Mouse (Mus musculus) E14TG2a.4 (cell line): ENCODE data around the gene Vmp1.

Experiments
- H3K27me3 ChIP-seq: 2 replicates; pipeline ENCODE4 v1.6.1; 2014; ENCODE audit warnings: low read length, control low read depth; ENCODE audit not compliant: insufficient read depth
- H3K36me3 ChIP-seq: 2 replicates; pipeline ENCODE4 v1.6.1; 2014; ENCODE audit warnings: low read length, control low read depth; ENCODE audit not compliant: insufficient read depth
- H3K4me1 ChIP-seq: replicated peaks from 2 replicates; pipeline ENCODE4 v1.6.1; 2014; ENCODE audit warnings: low read depth, low read length, control low read depth
- H3K4me3 ChIP-seq: replicated peaks from 2 replicates; pipeline ENCODE4 v1.5.1; 2014; ENCODE audit warnings: mild to moderate bottlenecking, low read length
- H3K9me3 ChIP-seq: 2 replicates; pipeline ENCODE4 v1.6.1; 2014; ENCODE audit warnings: low read length, control low read depth
- CTCF ChIP-seq: conservative IDR thresholded peaks from 2 replicates; pipeline ENCODE4 v1.5.1; 2014; ENCODE audit warnings: low read length
- NANOG ChIP-seq: IDR thresholded peaks from 2 replicates; pipeline ENCODE4 v1.6.1; 2014; ENCODE audit warnings: borderline replicate concordance, low read length, mixed read lengths
- POU5F1 ChIP-seq: IDR thresholded peaks from 2 replicates; pipeline ENCODE4 v1.6.1; 2014; ENCODE audit warnings: low read length, borderline replicate concordance

The Vmp1 gene

DNA sequence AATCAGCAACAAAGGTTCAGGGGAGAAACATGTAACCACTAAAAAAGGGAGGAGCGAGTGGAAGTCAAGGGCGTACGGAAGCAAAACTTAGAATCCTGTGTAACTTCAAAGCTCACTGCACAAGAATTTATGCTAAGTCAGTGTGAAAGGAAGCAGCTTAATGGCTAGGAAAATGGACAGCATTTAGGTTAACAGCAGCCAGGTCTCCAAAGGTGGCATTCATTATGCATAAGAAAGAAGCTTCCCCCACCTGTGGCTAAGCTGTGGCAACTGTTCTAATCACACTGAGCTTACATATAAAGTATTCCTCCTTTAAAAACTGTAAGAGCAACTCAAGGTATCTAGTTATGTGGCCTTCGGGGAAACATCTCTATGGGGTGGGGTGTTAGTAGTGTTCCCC is 17.5 kb upstream of the Vmp1 start:
- TF ChIP-seq CTCF (no peak), POU5F1 (peak; percentile 90; the same call in 1 of the 2 replicates), NANOG (peak; percentile 86)
- no peak overlapping the region for H3K4me3 ChIP-seq
- no peaks in the 10 kb centered on the region for H3K9me3 ChIP-seq
- peaks cover 94% of the 10 kb centered on the region for H3K36me3 ChIP-seq
- H3K4me1 ChIP-seq: peaks cover 45% of the 10 kb centered on the region
- H3K27me3 ChIP-seq: no peaks in the 10 kb centered on the region

DNA sequence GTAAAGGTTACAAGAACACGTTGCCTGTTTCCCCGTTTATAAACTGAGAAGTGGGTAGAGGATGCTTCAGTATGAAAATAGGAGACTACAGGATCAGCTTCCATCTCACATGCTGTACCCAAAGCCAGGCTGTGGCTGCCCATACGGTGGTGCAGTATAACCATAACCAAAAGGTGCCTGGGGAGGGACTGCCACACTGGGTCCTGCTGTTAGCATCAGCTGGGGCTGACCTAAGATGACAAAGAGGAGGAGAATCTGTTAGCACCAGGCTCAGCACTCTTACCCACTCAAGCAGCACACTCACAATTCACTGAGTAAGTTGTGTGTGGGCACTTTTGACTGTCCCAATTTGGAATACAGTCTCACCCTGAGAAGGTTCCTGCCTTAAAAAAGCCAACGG is 11.8 kb upstream of the Vmp1 start:
- Histone ChIP-seq H3K36me3 (peaks cover 97% of the 10 kb centered on the region), H3K4me1 (peaks cover 23% of the 10 kb centered on the region), H3K9me3 (no peaks in the 10 kb centered on the region), H3K4me3 (no peak overlapping the region), H3K27me3 (no peaks in the 10 kb centered on the region)
- TF ChIP-seq POU5F1: no peak
- no peak for TF ChIP-seq NANOG
- no peak for TF ChIP-seq CTCF

DNA sequence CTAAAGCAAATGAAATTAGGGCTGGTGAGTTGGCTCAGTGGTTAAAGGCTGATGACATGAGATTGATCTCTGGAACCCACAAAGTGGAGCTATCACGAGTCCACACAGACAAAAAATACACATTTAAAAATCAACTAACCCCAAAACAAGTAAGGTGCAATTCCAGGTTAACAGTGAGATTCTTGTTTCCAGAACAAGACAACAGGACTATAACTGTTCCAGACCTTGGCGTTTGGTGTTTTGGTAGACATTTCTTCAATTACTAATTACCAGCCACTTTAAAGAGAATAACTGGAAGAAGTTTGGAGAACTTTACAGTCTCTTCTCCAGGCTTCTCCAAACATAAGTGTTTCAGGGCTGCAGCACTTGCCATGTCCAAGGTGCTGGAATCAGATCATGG is 8.9 kb upstream of the Vmp1 start:
- 0 out of 2 replicates have a peak, but pooled peaks cover under 1% of the 10 kb centered on the region for H3K4me1 ChIP-seq
- no peak overlapping the region for H3K4me3 ChIP-seq
- TF ChIP-seq POU5F1: no peak
- no peak for TF ChIP-seq NANOG
- TF ChIP-seq CTCF: no peak
- H3K36me3 ChIP-seq: peaks cover 97% of the 10 kb centered on the region
- no peaks in the 10 kb centered on the region for H3K9me3 ChIP-seq
- H3K27me3 ChIP-seq: no peaks in the 10 kb centered on the region

DNA sequence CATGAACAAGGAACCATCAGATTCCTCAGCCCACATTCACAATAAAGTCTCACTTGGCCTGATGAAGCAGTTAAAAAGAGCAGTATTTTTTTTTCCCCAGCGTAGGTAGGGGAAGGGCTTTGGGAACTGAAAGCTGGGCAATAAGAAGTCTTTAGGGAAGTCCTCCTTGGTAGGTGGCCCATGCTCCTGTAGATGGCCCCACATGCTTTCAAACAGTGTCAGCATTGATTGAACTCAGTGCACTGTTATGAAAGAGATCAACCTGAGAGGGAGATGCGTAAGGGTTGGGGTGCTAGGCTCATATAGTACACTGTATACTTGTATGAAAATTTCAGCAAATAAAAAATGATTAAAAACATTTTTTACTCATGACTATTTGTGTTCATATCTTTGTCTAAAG is 8.3 kb upstream of the Vmp1 start:
- no peaks in the 10 kb centered on the region for H3K27me3 ChIP-seq
- H3K9me3 ChIP-seq: no peaks in the 10 kb centered on the region
- H3K4me3 ChIP-seq: no peak overlapping the region
- H3K4me1 ChIP-seq: 0 out of 2 replicates have a peak, but pooled peaks cover 6% of the 10 kb centered on the region
- no peak for TF ChIP-seq POU5F1
- TF ChIP-seq NANOG: no peak
- TF ChIP-seq CTCF: no peak
- peaks cover 97% of the 10 kb centered on the region for H3K36me3 ChIP-seq

DNA sequence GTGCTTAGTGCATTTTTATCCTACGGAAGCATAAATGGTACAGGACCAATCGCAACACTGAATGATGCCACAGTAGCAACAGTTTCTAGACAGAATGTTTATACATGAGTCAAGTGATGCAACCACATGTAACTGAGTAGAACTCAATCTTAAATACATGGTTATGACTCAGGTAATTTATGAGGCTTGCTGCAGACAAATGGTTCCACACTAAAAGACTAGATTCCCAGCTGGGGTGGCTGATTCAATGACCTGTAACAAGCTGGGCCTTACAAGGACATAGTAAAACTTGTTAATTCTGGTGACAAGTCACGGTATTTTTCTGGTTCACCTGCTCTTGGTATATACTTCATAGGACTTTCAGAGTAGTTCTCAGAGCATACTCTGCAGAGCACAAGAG is 7.8 kb upstream of the Vmp1 start:
- Histone ChIP-seq H3K9me3 (no peaks in the 10 kb centered on the region), H3K4me3 (no peak overlapping the region)
- TF ChIP-seq NANOG (no peak), CTCF (no peak), POU5F1 (no peak)

DNA sequence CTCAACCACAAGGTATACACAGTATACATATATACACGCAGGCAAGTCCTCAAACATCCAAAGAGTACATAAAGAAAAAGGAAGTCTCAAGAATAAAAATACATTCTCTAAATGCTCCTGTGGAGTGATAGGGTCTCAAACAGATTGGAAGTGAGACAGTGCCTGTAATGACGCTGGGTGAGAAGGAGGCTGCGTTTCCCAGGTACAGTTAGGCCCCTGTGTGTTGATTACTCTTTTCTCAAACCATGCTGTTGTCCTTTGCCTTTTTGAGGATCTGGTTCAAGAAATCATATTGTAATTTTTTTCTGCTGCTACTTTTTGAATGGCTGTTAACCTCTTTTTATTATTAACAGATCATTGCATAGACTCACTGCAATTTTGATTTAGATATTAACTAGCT is 6.7 kb upstream of the Vmp1 start:
- H3K4me1 ChIP-seq: peaks cover 20% of the 10 kb centered on the region
- no peaks in the 10 kb centered on the region for H3K27me3 ChIP-seq
- TF ChIP-seq CTCF (no peak), NANOG (no peak), POU5F1 (no peak)
- no peaks in the 10 kb centered on the region for H3K9me3 ChIP-seq
- H3K36me3 ChIP-seq: peaks cover 100% of the 10 kb centered on the region
- H3K4me3 ChIP-seq: no peak overlapping the region

More for the DNA sequence above, 7.8 kb upstream of the Vmp1 start:
- H3K4me1 ChIP-seq: peaks cover 10% of the 10 kb centered on the region; the same call in 1 of the 2 replicates
- peaks cover 98% of the 10 kb centered on the region for H3K36me3 ChIP-seq
- no peaks in the 10 kb centered on the region for H3K27me3 ChIP-seq

DNA sequence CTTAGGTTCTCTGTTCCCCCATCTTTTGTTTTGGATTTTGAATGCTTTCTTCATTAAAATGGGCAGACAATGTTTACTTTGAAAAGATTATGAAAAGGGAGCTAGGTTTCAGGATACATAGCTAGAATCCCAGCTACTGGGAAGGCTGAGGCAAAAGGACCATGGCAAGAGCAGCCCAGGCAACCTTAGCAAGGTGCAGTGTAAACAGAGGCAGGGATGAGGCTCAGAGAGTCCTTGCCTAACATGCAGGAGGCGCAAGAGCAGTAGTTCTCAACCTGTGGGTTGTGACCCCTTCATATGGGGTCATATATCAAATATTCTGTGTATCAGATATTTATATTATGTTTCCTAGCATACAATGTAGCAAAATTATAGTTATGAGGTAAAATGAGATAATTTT is 1.7 kb upstream of the Vmp1 start:
- Histone ChIP-seq H3K4me3 (peak overlapping the region; percentile 98), H3K36me3 (peaks cover 53% of the 10 kb centered on the region), H3K4me1 (peaks cover 38% of the 10 kb centered on the region), H3K9me3 (no peaks in the 10 kb centered on the region), H3K27me3 (no peaks in the 10 kb centered on the region)
- TF ChIP-seq NANOG (no peak), POU5F1 (no peak), CTCF (no peak)

DNA sequence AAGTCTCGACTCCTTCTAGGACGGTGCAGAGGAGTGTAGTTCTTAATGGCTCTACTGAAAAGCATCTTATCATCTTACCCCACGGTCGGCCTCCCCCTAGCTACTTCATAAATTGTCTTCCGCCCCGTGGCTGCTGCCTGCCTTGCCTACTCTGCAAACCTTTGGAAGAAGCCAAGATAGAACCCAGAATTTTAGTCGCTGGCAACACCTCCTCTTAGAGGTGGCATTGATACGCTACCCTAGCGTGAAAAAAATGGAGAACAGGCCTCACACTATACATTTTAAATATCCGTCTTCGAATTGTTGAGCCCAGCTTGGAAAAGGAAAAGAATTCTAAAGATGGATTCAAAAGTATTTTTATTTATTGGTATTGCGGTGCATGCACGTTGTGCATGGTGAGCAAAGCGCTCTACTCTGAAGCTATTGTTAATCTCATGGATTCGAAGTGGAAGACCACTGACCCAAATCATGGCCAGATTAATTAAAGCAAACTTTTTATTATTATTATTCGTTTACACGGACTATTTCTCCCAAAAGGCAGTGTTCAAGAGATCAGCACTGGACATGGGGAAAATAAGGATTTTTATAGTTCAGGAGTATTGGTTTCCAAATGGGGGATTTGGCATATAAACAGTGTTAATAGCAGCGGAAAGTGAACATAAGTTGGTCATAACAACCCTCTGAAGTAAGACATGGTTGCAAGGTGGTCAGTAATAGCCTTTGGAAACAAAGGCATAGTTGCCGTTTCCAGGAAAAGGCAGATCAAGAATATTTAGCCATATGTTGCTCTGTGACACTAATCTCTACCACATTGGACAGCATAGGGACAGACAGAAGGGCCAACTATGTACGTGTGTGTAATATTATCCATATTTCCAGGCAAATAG is 733 bp upstream of the Vmp1 start:
- Histone ChIP-seq H3K4me3 (peak overlapping the region; percentile 98), H3K4me1 (peaks cover 38% of the 10 kb centered on the region), H3K9me3 (no peaks in the 10 kb centered on the region), H3K36me3 (peaks cover 43% of the 10 kb centered on the region), H3K27me3 (no peaks in the 10 kb centered on the region)
- TF ChIP-seq NANOG: no peak
- no peak for TF ChIP-seq POU5F1
- TF ChIP-seq CTCF: no peak

DNA sequence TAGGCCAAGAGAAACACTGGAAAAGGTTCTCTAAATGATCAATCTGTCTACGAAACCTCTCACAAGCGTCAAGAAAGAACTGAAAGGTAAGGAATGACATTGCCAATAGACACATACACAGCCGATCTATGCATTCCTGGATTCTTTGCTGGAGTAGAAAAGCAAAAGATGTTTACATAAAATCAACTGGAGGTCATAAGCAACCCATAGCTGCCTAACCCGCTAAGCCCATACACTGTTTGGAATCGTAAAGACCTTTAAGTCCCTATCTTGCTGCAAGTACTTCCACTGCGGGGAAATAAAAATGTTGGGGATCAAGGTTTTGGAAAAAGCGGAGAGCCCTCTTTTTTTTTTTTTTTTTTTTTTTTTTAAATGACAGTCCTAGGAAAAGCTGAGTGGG is 775 bp downstream of the Vmp1 start:
- Histone ChIP-seq H3K9me3 (no peaks in the 10 kb centered on the region), H3K36me3 (peaks cover 28% of the 10 kb centered on the region), H3K4me1 (peaks cover 38% of the 10 kb centered on the region), H3K4me3 (peak overlapping the region; percentile 98), H3K27me3 (no peaks in the 10 kb centered on the region)
- TF ChIP-seq CTCF: no peak
- no peak for TF ChIP-seq POU5F1
- no peak for TF ChIP-seq NANOG

DNA sequence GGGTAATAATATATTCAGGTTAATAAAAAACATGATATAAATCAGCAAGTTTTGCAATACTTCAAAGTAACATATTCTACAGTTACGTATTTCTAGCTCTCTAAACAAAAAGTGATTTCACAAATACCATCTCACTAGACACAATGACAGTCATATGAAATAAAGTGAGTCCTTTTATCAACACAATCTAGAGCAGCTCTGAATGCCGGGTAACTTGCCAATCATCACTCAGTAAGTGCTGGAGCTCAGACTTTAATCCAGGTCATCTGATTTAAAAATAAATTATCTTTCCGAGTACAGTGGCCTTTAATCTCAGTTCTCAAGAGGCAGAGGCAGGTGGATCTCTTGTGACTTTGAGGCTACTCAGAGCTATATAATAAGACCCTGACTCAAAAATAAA is 2.2 kb downstream of the Vmp1 start:
- H3K27me3 ChIP-seq: no peaks in the 10 kb centered on the region
- no peaks in the 10 kb centered on the region for H3K9me3 ChIP-seq
- TF ChIP-seq POU5F1: no peak
- no peak for TF ChIP-seq CTCF
- TF ChIP-seq NANOG: no peak

More for the DNA sequence above, 2.2 kb downstream of the Vmp1 start:
- Histone ChIP-seq H3K36me3 (peaks cover 20% of the 10 kb centered on the region), H3K4me3 (no peak overlapping the region), H3K4me1 (peaks cover 28% of the 10 kb centered on the region)
